Mouse (Mus musculus): ENCODE results near the gene Arhgap19. TPM values are rescaled to one million over a fixed set of nuclear protein-coding genes. Genes with fewer than 3 reads are reported as not detected.
A peak's percentile ranks its signal among the peaks of the same experiment; 100 is the strongest.

Gene Arhgap19
- polyA plus RNA-seq, 1 experiment from 2014 or later: 3.5 TPM

GRCm38 (mm10) chr19:41835407-41835806 lies 33.6 kb upstream of the Arhgap19 start:
- ATAC-seq: no peak
- no peaks in the 10 kb centered on the region for H3K27me3 ChIP-seq (replicated peaks; ENCODE audit: control insufficient read depth, insufficient read depth, low read length)
- no peak overlapping the region for H3K9ac ChIP-seq (ENCODE audit: low read depth, low read length)
- H3K4me1 ChIP-seq (replicated peaks; ENCODE audit: control insufficient read depth, insufficient read depth, low read length): 0 out of 2 replicates have a peak, but pooled peaks cover 5% of the 10 kb centered on the region
- H3K4me2 ChIP-seq (replicated peaks; ENCODE audit: low read depth): no peak overlapping the region
- no peak for TF ChIP-seq CTCF (IDR thresholded peaks at IDR 0.05; ENCODE audit: low read depth)
- 53% methylated on average over 6 of the region's 6 CpGs for WGBS
- no peak overlapping the region for H3K4me3 ChIP-seq (ENCODE audit: low read depth, low read length)
- H3K9me3 ChIP-seq (ENCODE audit: control insufficient read depth): no peaks in the 10 kb centered on the region
- H3K36me3 ChIP-seq (ENCODE audit: control insufficient read depth, insufficient read depth): no peaks in the 10 kb centered on the region
- H3K27ac ChIP-seq (ENCODE audit: low read depth, low read length): no peak overlapping the region

- no peak for ATAC-seq
- 74% methylated on average over 13 of the region's 13 CpGs for WGBS
- peak overlapping the region; percentile 99 for H3K4me2 ChIP-seq (replicated peaks; ENCODE audit: low read depth)
Observed at GRCm38 (mm10) chr19:41832501-41833201, 30.8 kb upstream of the Arhgap19 start.

GRCm38 (mm10) chr19:41831718-41832391 lies 30.0 kb upstream of the Arhgap19 start:
- no peak overlapping the region for H3K27ac ChIP-seq (ENCODE audit: low read depth, low read length)
- H3K4me3 ChIP-seq (ENCODE audit: low read depth, low read length): peak overlapping the region; percentile 65
- H3K4me1 ChIP-seq (replicated peaks; ENCODE audit: control insufficient read depth, insufficient read depth, low read length): 0 out of 2 replicates have a peak, but pooled peaks cover 5% of the 10 kb centered on the region
- no peaks in the 10 kb centered on the region for H3K27me3 ChIP-seq (replicated peaks; ENCODE audit: control insufficient read depth, insufficient read depth, low read length)
- 12% methylated on average over 14 of the region's 14 CpGs for WGBS
- peak overlapping the region; percentile 99 for H3K4me2 ChIP-seq (replicated peaks; ENCODE audit: low read depth)
- H3K9me3 ChIP-seq (ENCODE audit: control insufficient read depth): no peaks in the 10 kb centered on the region
- no peak overlapping the region; the same call in 1 of the 2 replicates for H3K9ac ChIP-seq (ENCODE audit: low read depth, low read length)
- ATAC-seq: no peak
- TF ChIP-seq CTCF (IDR thresholded peaks at IDR 0.05; ENCODE audit: low read depth): no peak
- H3K36me3 ChIP-seq (ENCODE audit: control insufficient read depth, insufficient read depth): no peaks in the 10 kb centered on the region

More at GRCm38 (mm10) chr19:41832501-41833201, 30.8 kb upstream of the Arhgap19 start:
- H3K9ac ChIP-seq (ENCODE audit: low read depth, low read length): no peak overlapping the region
- 0 out of 2 replicates have a peak, but pooled peaks cover 5% of the 10 kb centered on the region for H3K4me1 ChIP-seq (replicated peaks; ENCODE audit: control insufficient read depth, insufficient read depth, low read length)
- H3K4me3 ChIP-seq (ENCODE audit: low read depth, low read length): no peak overlapping the region
- no peak for TF ChIP-seq CTCF (IDR thresholded peaks at IDR 0.05; ENCODE audit: low read depth)
- no peak overlapping the region for H3K27ac ChIP-seq (ENCODE audit: low read depth, low read length)
- no peaks in the 10 kb centered on the region for H3K36me3 ChIP-seq (ENCODE audit: control insufficient read depth, insufficient read depth)
- H3K27me3 ChIP-seq (replicated peaks; ENCODE audit: control insufficient read depth, insufficient read depth, low read length): no peaks in the 10 kb centered on the region
- no peaks in the 10 kb centered on the region for H3K9me3 ChIP-seq (ENCODE audit: control insufficient read depth)

GRCm38 (mm10) chr19:41831101-41831570 lies 29.3 kb upstream of the Arhgap19 start:
- WGBS: under 1% methylated on average over 19 of the region's 19 CpGs
- Histone ChIP-seq H3K4me3 (ENCODE audit: low read depth, low read length) (peak overlapping the region; percentile 65), H3K4me1 (replicated peaks; ENCODE audit: control insufficient read depth, insufficient read depth, low read length) (0 out of 2 replicates have a peak, but pooled peaks cover 5% of the 10 kb centered on the region), H3K36me3 (ENCODE audit: control insufficient read depth, insufficient read depth) (no peaks in the 10 kb centered on the region), H3K27ac (ENCODE audit: low read depth, low read length) (peak overlapping the region; percentile 91; the same call in 1 of the 2 replicates), H3K9ac (ENCODE audit: low read depth, low read length) (peak overlapping the region; percentile 72), H3K27me3 (replicated peaks; ENCODE audit: control insufficient read depth, insufficient read depth, low read length) (no peaks in the 10 kb centered on the region), H3K4me2 (replicated peaks; ENCODE audit: low read depth) (peak overlapping the region; percentile 99), H3K9me3 (ENCODE audit: control insufficient read depth) (no peaks in the 10 kb centered on the region)
- no peak for ATAC-seq
- no peak for TF ChIP-seq CTCF (IDR thresholded peaks at IDR 0.05; ENCODE audit: low read depth)

GRCm38 (mm10) chr19:41830106-41831031 lies 28.5 kb upstream of the Arhgap19 start:
- no peaks in the 10 kb centered on the region for H3K36me3 ChIP-seq (ENCODE audit: control insufficient read depth, insufficient read depth)
- peak overlapping the region; percentile 91 for H3K27ac ChIP-seq (ENCODE audit: low read depth, low read length)
- 0 out of 2 replicates have a peak, but pooled peaks cover 5% of the 10 kb centered on the region for H3K4me1 ChIP-seq (replicated peaks; ENCODE audit: control insufficient read depth, insufficient read depth, low read length)
- H3K4me2 ChIP-seq (replicated peaks; ENCODE audit: low read depth): peak overlapping the region; percentile 99
- peak; percentile 67 for ATAC-seq
- under 1% methylated on average over 87 of the region's 112 CpGs for WGBS
- H3K27me3 ChIP-seq (replicated peaks; ENCODE audit: control insufficient read depth, insufficient read depth, low read length): no peaks in the 10 kb centered on the region
- H3K4me3 ChIP-seq (ENCODE audit: low read depth, low read length): peak overlapping the region; percentile 65
- TF ChIP-seq CTCF (IDR thresholded peaks at IDR 0.05; ENCODE audit: low read depth): peak; percentile 32
- no peaks in the 10 kb centered on the region for H3K9me3 ChIP-seq (ENCODE audit: control insufficient read depth)
- peak overlapping the region; percentile 72 for H3K9ac ChIP-seq (ENCODE audit: low read depth, low read length)
